Mouse (Mus musculus) MEL (cell line): ENCODE results near the gene Vegfb.

ENCODE experiments used
- CTCF ChIP-seq, 3 experiments: IDR thresholded peaks in 2 of 3; conservative IDR thresholded peaks in 1 of 3; 2 replicates each; pipeline ENCODE4 v1.5.1; 2011 to 2012; ENCODE audit warnings: low read length in 3 of 3, low read depth in 2 of 3, mild to moderate bottlenecking in 2 of 3, improper control_type of control experiment in 1 of 3, inconsistent platforms in 1 of 3, mixed read lengths in 1 of 3, moderate library complexity in 1 of 3; ENCODE audit not compliant: control insufficient read depth in 1 of 3, insufficient read depth in 1 of 3, poor library complexity in 1 of 3, severe bottlenecking in 1 of 3
- E2F4 ChIP-seq: IDR thresholded peaks from 2 replicates; pipeline ENCODE4 v1.6.1; 2011; ENCODE audit warnings: low read depth, low read length, improper control_type of control experiment, borderline replicate concordance
- KAT2A ChIP-seq: conservative IDR thresholded peaks from 2 replicates; pipeline ENCODE4 v1.6.1; 2012; ENCODE audit warnings: low read depth, low read length, improper control_type of control experiment, inconsistent platforms
- TBP ChIP-seq: IDR thresholded peaks from 2 replicates; pipeline ENCODE4 v1.8.0; 2011; ENCODE audit warnings: low read depth, low read length, improper control_type of control experiment

GRCm38 (mm10) chr19:7014481-7015135 is 27.2 kb upstream of the Vegfb start:
- TF ChIP-seq E2F4 (no peak), KAT2A (no peak), TBP (no peak), CTCF (IDR thresholded peaks at IDR 0.05 in 2 of 3, conservative IDR thresholded peaks at IDR 0.05 in 1 of 3; ENCODE audit: control insufficient read depth in 1 of 3, insufficient read depth in 1 of 3, low read depth in 2 of 3, low read length in 3 of 3, poor library complexity in 1 of 3, severe bottlenecking in 1 of 3) (no peak)
